Mouse (Mus musculus) cerebellum, adult 2 months (tissue): ENCODE results near the gene Zfp771.

Source experiments
- CTCF ChIP-seq: fragments of 200-500 bp; IDR thresholded peaks from 2 replicates; pipeline ENCODE4 v1.5.1; 2011; ENCODE audit warnings: low read depth, mild to moderate bottlenecking, control low read depth, low read length, moderate library complexity, borderline replicate concordance; ENCODE audit not compliant: insufficient read depth
- POLR2A ChIP-seq: fragments of 200-500 bp; IDR thresholded peaks from 2 replicates; pipeline ENCODE4 v1.6.1; 2011; ENCODE audit warnings: low read length, control low read depth, borderline replicate concordance; ENCODE audit not compliant: insufficient read depth

- TF ChIP-seq CTCF = no peak
- no peak for TF ChIP-seq POLR2A
These were observed 38.1 kb downstream of the Zfp771 start for GRCm38 (mm10) chr7:127282190-127282589.
